Mouse (Mus musculus): Measurements from ENCODE around the gene Epb41. TPM values are rescaled to one million over a fixed set of nuclear protein-coding genes. Genes with fewer than 3 reads are reported as not detected.

Epb41 gene
- total and polyA plus RNA-seq, 3 experiments, result 14.7 to 66.6 (median 59.3) TPM

GRCm38 (mm10) chr4:132043726-132044125 is 31.4 kb downstream of the Epb41 start:
- DNase-seq, result no peak

- no peak for DNase-seq
Measured at GRCm38 (mm10) chr4:132041471-132042332, 33.4 kb downstream of the Epb41 start.

- DNase-seq, result no peak
Measured at GRCm38 (mm10) chr4:132039975-132040645, 35.0 kb downstream of the Epb41 start.

- DNase-seq, result no peak
Measured at GRCm38 (mm10) chr4:132039521-132039920, 35.6 kb downstream of the Epb41 start.

GRCm38 (mm10) chr4:132038809-132039208 is 36.3 kb downstream of the Epb41 start:
- DNase-seq, result no peak

- no peak for DNase-seq
Measured at GRCm38 (mm10) chr4:132037991-132038390, 37.1 kb downstream of the Epb41 start.

- no peak for DNase-seq
Measured at GRCm38 (mm10) chr4:132037137-132037536, 38.0 kb downstream of the Epb41 start.

- DNase-seq, result no peak
Measured at GRCm38 (mm10) chr4:132034242-132034641, 40.9 kb downstream of the Epb41 start.

- DNase-seq, result no peak
Measured at GRCm38 (mm10) chr4:132033183-132033582, 41.9 kb downstream of the Epb41 start.

- DNase-seq, result no peak
Measured at GRCm38 (mm10) chr4:132029851-132030741, 45.0 kb downstream of the Epb41 start.

- no peak for DNase-seq
Measured at GRCm38 (mm10) chr4:132027806-132028205, 47.3 kb downstream of the Epb41 start.

GRCm38 (mm10) chr4:132027167-132027566 is 48.0 kb downstream of the Epb41 start:
- DNase-seq, result no peak

GRCm38 (mm10) chr4:132025738-132026527 is 49.2 kb downstream of the Epb41 start:
- no peak for DNase-seq

- no peak for DNase-seq
Measured at GRCm38 (mm10) chr4:132025264-132025663, 49.9 kb downstream of the Epb41 start.

- DNase-seq, result no peak
Measured at GRCm38 (mm10) chr4:132023816-132024215, 51.3 kb downstream of the Epb41 start.

GRCm38 (mm10) chr4:132022639-132023038 is 52.5 kb downstream of the Epb41 start:
- DNase-seq, result no peak

- DNase-seq, result no peak
Measured at GRCm38 (mm10) chr4:132021883-132022282, 53.2 kb downstream of the Epb41 start.

- no peak for DNase-seq
Measured at GRCm38 (mm10) chr4:132018547-132018946, 56.6 kb downstream of the Epb41 start.

GRCm38 (mm10) chr4:132015374-132015773 is 59.7 kb downstream of the Epb41 start:
- DNase-seq, result no peak

- no peak for DNase-seq
Measured at GRCm38 (mm10) chr4:132011619-132012018, 63.5 kb downstream of the Epb41 start.

- no peak for DNase-seq
Measured at GRCm38 (mm10) chr4:132010416-132010815, 64.7 kb downstream of the Epb41 start.
